Mouse (Mus musculus) megakaryocyte, embryonic 14.5 days (primary cell): ENCODE data around the gene Adarb1. TPM values are rescaled to one million over a fixed set of nuclear protein-coding genes. Genes with fewer than 3 reads are reported as not detected.

ENCODE experiments used
- H3K27me3 ChIP-seq: replicated peaks from 2 replicates; pipeline ENCODE3; 2012; ENCODE audit warnings: inconsistent platforms
- H3K36me3 ChIP-seq: replicated peaks from 2 replicates; pipeline ENCODE3; 2012; ENCODE audit warnings: low read length, inconsistent platforms, mixed read lengths
- H3K4me1 ChIP-seq: 2 replicates; pipeline ENCODE4 v1.6.1; 2012; ENCODE audit warnings: inconsistent platforms
- H3K4me3 ChIP-seq: replicated peaks from 2 replicates; pipeline ENCODE3; 2012; ENCODE audit warnings: moderate library complexity, mild to moderate bottlenecking, inconsistent platforms
- H3K9me3 ChIP-seq: 2 replicates; pipeline ENCODE4 v1.6.1; 2012; ENCODE audit warnings: inconsistent platforms
- FLI1 ChIP-seq: IDR thresholded peaks from 2 replicates; pipeline ENCODE4 v1.6.1; 2012; ENCODE audit warnings: low read length, inconsistent platforms, mixed read lengths
- GATA1 ChIP-seq: IDR thresholded peaks from 3 replicates; pipeline ENCODE4 v1.6.1; 2012; ENCODE audit warnings: mixed read lengths, low read length, inconsistent platforms, borderline replicate concordance
- polyA plus RNA-seq: library from polyadenylated mRNA; stranded (reverse); fragments of >175 nt; gene quantifications from 2 replicates; pipeline ENCODE4 v1.2.3, GENCODE M21; 2012; ENCODE audit warnings: low replicate concordance; ENCODE audit not compliant: insufficient read depth

Gene Adarb1
- polyA plus RNA-seq, 1 experiment, result 1.6 TPM

DNA sequence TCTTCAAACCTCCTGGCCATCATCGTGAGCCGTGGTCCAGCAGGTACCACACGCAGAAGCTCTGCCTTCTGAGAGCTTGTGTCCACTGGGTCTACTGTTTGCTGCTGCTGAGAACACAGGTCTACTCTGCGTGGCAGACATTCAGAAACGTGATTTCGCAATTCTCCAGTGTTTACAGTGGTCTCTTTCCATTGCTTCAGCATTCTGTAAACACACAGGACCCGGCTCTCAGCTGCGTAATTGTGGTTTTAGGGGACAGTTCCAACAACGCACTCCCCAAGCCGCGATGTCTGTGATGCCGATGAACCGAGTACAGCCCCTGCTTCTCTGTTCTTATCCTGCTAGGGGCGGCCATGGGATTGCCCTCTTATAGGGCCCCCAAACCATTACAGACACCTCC lies 175.2 kb downstream of the Adarb1 start:
- Histone ChIP-seq H3K27me3 (no peaks in the 10 kb centered on the region), H3K36me3 (peaks cover 96% of the 10 kb centered on the region), H3K4me3 (no peak overlapping the region), H3K4me1 (peaks cover 75% of the 10 kb centered on the region), H3K9me3 (no peaks in the 10 kb centered on the region)
- no peak for TF ChIP-seq GATA1

DNA sequence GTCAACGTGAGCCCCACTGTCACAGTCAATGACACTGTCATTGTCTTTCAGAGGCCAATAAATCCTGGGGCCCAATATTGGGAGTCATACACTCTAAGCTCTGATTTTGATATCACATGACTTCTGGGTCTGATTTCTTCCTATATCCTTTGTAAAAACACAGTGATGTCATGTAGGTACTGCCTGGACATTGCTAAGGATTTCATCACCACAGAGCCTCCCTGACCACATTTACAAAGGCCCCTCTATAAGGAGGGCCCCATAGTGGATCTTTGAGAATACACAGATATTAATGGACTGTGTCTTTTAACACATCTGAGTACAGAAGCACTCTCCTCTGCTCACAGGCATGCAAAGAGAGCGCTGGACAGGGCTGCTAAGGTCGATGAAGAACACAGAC lies 175.7 kb downstream of the Adarb1 start:
- H3K27me3 ChIP-seq, result no peaks in the 10 kb centered on the region
- no peak overlapping the region for H3K4me3 ChIP-seq
- no peaks in the 10 kb centered on the region for H3K9me3 ChIP-seq
- TF ChIP-seq FLI1 (no peak), GATA1 (no peak)
- peaks cover 96% of the 10 kb centered on the region for H3K36me3 ChIP-seq
- peaks cover 75% of the 10 kb centered on the region for H3K4me1 ChIP-seq

DNA sequence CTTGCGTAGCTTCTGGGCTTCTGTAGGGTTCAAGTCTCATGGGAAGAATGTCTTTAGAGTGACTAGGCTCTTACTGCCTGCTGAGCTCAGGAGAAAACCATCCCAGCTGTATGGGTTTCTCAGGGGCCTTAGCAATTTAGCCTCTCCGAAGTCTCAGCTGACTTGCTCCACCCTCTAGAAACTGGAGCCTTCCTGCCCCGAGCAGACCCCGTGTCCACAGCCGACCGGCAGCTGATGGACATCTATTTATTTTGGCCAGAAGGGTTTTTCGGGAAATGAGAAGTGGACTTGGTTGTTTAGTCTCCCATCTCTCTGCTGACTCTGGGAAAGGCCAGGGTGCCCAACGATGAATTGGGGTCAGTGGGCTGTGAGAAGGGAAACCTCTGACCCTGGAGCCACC lies 177.3 kb downstream of the Adarb1 start:
- Histone ChIP-seq H3K4me1 (peaks cover 74% of the 10 kb centered on the region), H3K36me3 (peaks cover 95% of the 10 kb centered on the region), H3K9me3 (no peaks in the 10 kb centered on the region), H3K4me3 (no peak overlapping the region), H3K27me3 (no peaks in the 10 kb centered on the region)
- TF ChIP-seq GATA1 (no peak), FLI1 (no peak)

Other genes starting within 250 kb of the Adarb1 start
- 78.3 and 80.8 TPM in 2 replicates for gene Pofut2, start 159.1 kb downstream of the Adarb1 start, polyA plus RNA-seq
- 19.5 and 88.9 TPM in 2 replicates for gene Fam207a, start 97.5 kb upstream of the Adarb1 start, polyA plus RNA-seq
- 35.5 and 120 TPM in 2 replicates for gene Itgb2, start 112.0 kb upstream of the Adarb1 start, polyA plus RNA-seq
- gene Pttg1ip, start 163.4 kb upstream of the Adarb1 start, polyA plus RNA-seq, result 284 and 814 TPM in 2 replicates
- 11.6 and 90.7 TPM in 2 replicates for gene Sumo3, start 187.8 kb upstream of the Adarb1 start, polyA plus RNA-seq
- 9.0 and 23.2 TPM in 2 replicates for gene Gm49325, start 187.9 kb upstream of the Adarb1 start, polyA plus RNA-seq
- 14.2 and 28.4 TPM in 2 replicates for gene Ube2g2, start 204.0 kb upstream of the Adarb1 start, polyA plus RNA-seq